Mouse (Mus musculus) thymus, adult 2 months (tissue): ENCODE data around the gene Cmah.

Source experiments
- CTCF ChIP-seq: fragments of 200-500 bp; IDR thresholded peaks from 2 replicates; pipeline ENCODE4 v1.5.1; 2012; ENCODE audit warnings: mild to moderate bottlenecking, control low read depth, low read length, moderate library complexity, borderline replicate concordance; ENCODE audit not compliant: control insufficient read depth, poor library complexity, insufficient read depth; ENCODE audit errors: extremely low read depth
- POLR2A ChIP-seq: fragments of 200-500 bp; IDR thresholded peaks from 2 replicates; pipeline ENCODE4 v1.6.1; 2012; ENCODE audit warnings: mild to moderate bottlenecking, low read length, control low read depth, moderate library complexity; ENCODE audit not compliant: control insufficient read depth, poor library complexity, insufficient read depth; ENCODE audit errors: extremely low read depth

- TF ChIP-seq CTCF (no peak), POLR2A (no peak)
Measured at GRCm38 (mm10) chr13:24485964-24486363, 158.8 kb downstream of the Cmah start.
